Mouse (Mus musculus): ENCODE measurements around the gene Hfm1.

Hfm1 gene

GRCm38 (mm10) chr5:106847045-106847444, 79.1 kb downstream of the Hfm1 start:
- DNase-seq (ENCODE audit: low read depth, low spot score), result no peak

- no peak for DNase-seq (ENCODE audit: low read depth, low spot score)
These were observed 82.2 kb downstream of the Hfm1 start for GRCm38 (mm10) chr5:106843906-106844305.

GRCm38 (mm10) chr5:106833025-106833424, 93.1 kb downstream of the Hfm1 start:
- peak; percentile 51 for DNase-seq (ENCODE audit: low read depth, low spot score)

GRCm38 (mm10) chr5:106831401-106831800, 94.7 kb downstream of the Hfm1 start:
- no peak for DNase-seq (ENCODE audit: low read depth, low spot score)

- no peak for DNase-seq (ENCODE audit: low read depth, low spot score)
These were observed 95.3 kb downstream of the Hfm1 start for GRCm38 (mm10) chr5:106830775-106831174.

GRCm38 (mm10) chr5:106826740-106827139, 99.4 kb downstream of the Hfm1 start:
- DNase-seq (ENCODE audit: low read depth, low spot score), result no peak

- no peak for DNase-seq (ENCODE audit: low read depth, low spot score)
These were observed 100.1 kb downstream of the Hfm1 start for GRCm38 (mm10) chr5:106826044-106826443.

GRCm38 (mm10) chr5:106825301-106825853, 100.7 kb downstream of the Hfm1 start:
- peak; percentile 26 for DNase-seq (ENCODE audit: low read depth, low spot score)

DNA sequence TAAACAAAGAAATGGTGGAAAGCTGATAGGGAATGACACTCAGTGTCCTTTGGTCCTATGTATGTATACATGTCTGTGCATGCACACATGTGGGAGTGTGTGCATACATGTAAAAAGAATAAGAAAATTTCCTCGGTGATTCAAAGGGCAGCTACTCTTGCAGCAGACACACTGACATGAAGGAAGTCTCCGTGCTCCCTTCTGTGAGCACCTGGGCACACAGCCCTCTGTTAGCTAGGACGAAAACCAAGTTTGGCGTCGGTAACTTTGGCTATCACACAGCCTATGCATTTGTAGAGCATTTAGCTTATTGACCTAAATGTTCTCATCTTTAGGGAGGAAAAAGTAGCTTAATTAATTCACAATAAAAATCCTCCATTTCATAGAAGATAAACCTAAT, 101.4 kb downstream of the Hfm1 start:
- DNase-seq (ENCODE audit: low read depth, low spot score), result no peak

DNA sequence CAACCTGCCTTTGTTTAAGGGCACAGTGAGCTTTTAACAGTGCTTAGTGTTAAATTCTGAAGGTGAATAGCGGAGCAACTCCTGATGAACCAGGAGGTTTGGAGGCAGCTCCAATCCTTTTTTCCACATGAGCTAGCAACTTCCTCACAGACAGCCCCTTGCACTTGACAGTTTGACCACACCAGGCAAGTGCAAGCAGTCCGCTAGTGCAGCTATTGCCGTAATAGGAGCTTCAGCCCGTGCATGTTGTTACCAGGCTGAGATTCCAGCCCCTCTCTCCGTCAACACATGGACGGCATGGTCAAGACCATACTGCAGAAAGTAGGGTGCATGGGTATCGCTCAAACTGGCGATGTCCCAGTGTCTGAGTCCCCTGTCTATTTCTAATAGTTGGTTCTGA, 106.5 kb downstream of the Hfm1 start:
- DNase-seq (ENCODE audit: low read depth, low spot score), result no peak

GRCm38 (mm10) chr5:106815923-106816654, 110.0 kb downstream of the Hfm1 start:
- no peak for DNase-seq (ENCODE audit: low read depth, low spot score)

DNA sequence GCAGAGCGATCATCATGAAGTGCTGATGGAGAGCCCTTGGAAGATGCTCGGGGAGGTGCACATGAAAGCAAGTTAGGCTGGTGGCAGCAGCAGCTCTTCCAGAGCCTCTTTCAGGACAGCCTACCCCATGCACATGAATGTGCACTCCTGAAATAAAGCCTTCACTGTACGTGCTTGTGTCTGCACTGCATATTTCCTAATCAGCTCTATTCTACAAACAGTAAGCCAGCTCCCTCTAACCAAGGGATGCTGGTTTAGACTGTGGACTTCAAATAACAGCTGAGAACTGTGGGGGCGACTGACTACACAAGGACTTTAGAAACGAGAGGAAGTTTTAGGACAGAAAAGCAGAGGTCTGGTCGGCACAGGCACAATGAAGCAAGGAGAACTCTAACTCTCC, 111.5 kb downstream of the Hfm1 start:
- no peak for DNase-seq (ENCODE audit: low read depth, low spot score)

- peak; percentile 49 for DNase-seq (ENCODE audit: low read depth, low spot score)
These were observed 123.0 kb downstream of the Hfm1 start for GRCm38 (mm10) chr5:106803094-106803493.

DNA sequence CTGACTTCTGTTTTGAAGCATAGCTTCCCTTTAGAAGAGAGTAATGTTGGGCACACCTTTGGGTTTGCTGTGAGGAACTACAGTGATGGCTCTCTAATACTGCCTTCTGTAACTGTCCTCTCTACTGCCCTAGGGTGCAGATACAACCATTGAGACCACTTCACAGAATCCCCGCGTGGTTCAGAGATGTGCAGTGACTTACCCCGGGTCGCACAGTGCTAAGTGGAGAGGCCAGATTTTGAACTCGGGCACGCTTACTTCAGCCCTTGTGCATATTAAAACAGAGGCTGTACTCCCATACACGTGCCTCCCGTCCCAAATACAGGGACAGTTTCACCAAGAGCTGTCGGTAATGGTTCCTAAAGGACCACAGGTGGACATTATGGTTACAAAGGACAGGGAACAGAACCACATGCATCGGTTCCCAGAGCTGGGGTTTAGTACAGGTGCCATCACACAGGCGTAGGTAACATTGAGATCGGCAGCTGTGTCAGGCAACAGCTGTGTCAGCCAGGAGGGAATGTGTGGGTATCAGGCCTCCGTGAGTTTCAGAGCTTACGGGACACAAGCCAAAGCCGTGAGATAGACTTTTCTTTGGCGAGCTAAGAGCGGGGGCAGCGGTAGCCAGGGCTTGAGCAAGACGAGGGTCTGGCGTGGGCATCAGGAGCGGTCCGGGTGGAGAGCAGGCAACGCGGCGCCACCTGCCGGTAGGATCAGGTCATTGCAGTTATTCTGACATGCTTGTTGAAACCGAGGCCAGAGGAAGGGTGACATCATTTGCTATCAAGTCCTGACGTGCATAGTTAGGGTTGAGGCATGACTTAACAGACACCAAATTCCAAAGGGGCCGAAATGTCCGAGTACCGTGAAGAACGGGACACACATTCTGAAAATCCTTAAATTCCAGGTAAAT, 124.0 kb downstream of the Hfm1 start:
- peak; percentile 89 for DNase-seq (ENCODE audit: low read depth, low spot score)

GRCm38 (mm10) chr5:106801215-106801863, 124.8 kb downstream of the Hfm1 start:
- no peak for DNase-seq (ENCODE audit: low read depth, low spot score)

DNA sequence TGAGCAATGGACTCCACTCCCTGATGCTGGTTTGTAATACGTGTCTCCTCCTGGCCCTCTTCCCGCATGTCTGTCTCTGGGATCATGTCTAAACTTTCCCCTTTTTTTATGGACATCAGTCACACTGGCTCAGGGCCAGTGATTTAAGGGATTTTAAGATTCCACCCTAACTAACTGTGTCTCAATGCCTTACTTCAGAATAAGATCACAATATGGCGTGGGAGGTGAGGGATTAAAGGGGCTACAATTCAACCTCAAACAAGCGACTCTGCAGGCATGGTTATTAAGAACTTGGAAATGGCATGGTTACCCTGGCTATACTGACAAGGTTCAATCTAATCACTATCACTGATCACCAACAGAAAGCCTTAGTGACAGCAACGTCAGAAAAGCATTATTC, 128.2 kb downstream of the Hfm1 start:
- no peak for DNase-seq (ENCODE audit: low read depth, low spot score)

- no peak for DNase-seq (ENCODE audit: low read depth, low spot score)
These were observed 134.9 kb downstream of the Hfm1 start for GRCm38 (mm10) chr5:106791241-106791572.

GRCm38 (mm10) chr5:106790496-106791240, 135.5 kb downstream of the Hfm1 start:
- no peak for DNase-seq (ENCODE audit: low read depth, low spot score)
